Mouse (Mus musculus): ENCODE data around the gene Zfp638. TPM values are rescaled to one million over a fixed set of nuclear protein-coding genes. Genes with fewer than 3 reads are reported as not detected.

Zfp638 gene
- 54.0 and 57.7 TPM in 2 replicates for polyA plus RNA-seq (2015; fragmentation: Nextera tagmentation; extraction: Ambion mirVana)

DNA sequence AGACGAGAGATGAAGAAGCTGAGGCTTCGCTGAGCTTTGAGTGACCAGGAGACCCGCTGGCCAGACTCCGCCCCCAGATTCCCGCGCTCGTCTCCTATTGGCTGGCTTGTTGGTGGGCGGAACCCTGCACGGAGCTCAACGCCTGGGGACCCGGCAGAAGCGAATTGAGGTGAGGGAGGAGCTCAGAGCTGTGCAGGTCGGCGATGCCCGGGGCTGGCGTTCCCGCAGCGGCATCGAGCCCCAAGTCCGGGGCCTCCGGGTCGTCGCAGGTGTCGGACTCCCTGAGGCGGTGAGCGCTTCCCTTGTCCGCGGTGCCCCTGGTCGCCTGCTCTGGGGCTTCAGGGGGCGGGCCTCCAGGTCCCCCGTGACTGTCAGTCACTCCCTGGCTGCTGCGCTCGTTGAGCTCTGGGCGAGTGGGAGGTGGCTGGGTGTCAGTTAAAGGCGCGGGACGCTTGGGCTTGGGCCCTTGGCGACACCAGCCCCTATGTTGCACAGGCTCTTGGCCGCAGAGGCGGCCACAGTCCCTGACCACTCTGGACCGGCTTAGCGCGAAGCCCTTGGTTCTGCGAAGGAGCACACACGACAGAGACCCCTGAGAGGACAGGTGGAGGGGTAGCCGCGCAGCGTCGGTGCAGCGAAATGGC, at the start of gene Zfp638:
Zfp638 (plus strand) TSS at position 156 of the 644 bp plus-strand sequence.

GRCm38 (mm10) chr6:83831606-83832123, 35.2 kb upstream of the Zfp638 start, which contains the start of gene Paip2b:
TSS of gene Paip2b (minus strand) at chr6:83831741.

GRCm38 (mm10) chr6:84008363-84009171, 141.7 kb downstream of the Zfp638 start, which contains the start of gene Dysf:
TSS of gene Dysf (plus strand) at chr6:84008590.

Other genes starting within 250 kb of the Zfp638 start
- 0.14 TPM in 1 of 2 replicates, not detected in the other for gene Clec4f, start 210.9 kb upstream of the Zfp638 start, polyA plus RNA-seq (2015; fragmentation: Nextera tagmentation; extraction: Ambion mirVana)
- 0.10 and 0.15 TPM in 2 replicates for gene Cd207, start 189.3 kb upstream of the Zfp638 start, polyA plus RNA-seq (2015; fragmentation: Nextera tagmentation; extraction: Ambion mirVana)
- gene Vax2, start 155.8 kb upstream of the Zfp638 start, polyA plus RNA-seq (2015; fragmentation: Nextera tagmentation; extraction: Ambion mirVana) = not detected in 2 replicates
- not detected in 2 replicates for gene Atp6v1b1, start 124.1 kb upstream of the Zfp638 start, polyA plus RNA-seq (2015; fragmentation: Nextera tagmentation; extraction: Ambion mirVana)
- 0.09 TPM in 1 of 2 replicates, not detected in the other for gene Ankrd53, start 104.5 kb upstream of the Zfp638 start, polyA plus RNA-seq (2015; fragmentation: Nextera tagmentation; extraction: Ambion mirVana)
- gene Tex261, start 91.3 kb upstream of the Zfp638 start, polyA plus RNA-seq (2015; fragmentation: Nextera tagmentation; extraction: Ambion mirVana) = 72.1 and 74.3 TPM in 2 replicates
- 98.4 and 112 TPM in 2 replicates for gene Nagk, start 72.1 kb upstream of the Zfp638 start, polyA plus RNA-seq (2015; fragmentation: Nextera tagmentation; extraction: Ambion mirVana)
- 24.0 and 27.5 TPM in 2 replicates for gene Paip2b, start 35.4 kb upstream of the Zfp638 start, polyA plus RNA-seq (2015; fragmentation: Nextera tagmentation; extraction: Ambion mirVana)
- 2.2 and 2.4 TPM in 2 replicates for gene Dysf, start 141.5 kb downstream of the Zfp638 start, polyA plus RNA-seq (2015; fragmentation: Nextera tagmentation; extraction: Ambion mirVana)